Mouse (Mus musculus) G1E (cell line): ENCODE measurements around the gene Mns1. TPM values are rescaled to one million over a fixed set of nuclear protein-coding genes. Genes with fewer than 3 reads are reported as not detected.
"Not testable (repeated sequence)": the region's sequence is repeated elsewhere in the genome, so short reads cannot be mapped to it uniquely, and the experiment has no call there.

ENCODE experiments used
- ATAC-seq: 2 replicates; pipeline ENCODE4 v1.8.0; 2016; ENCODE audit warnings: mild to moderate bottlenecking; ENCODE audit not compliant: insufficient number of reproducible peaks, poor library complexity, low FRiP score, severe bottlenecking; ENCODE audit errors: extremely low read depth
- DNase-seq: peaks from one replicate; pipeline ENCODE4 v3.0.0; 2012; ENCODE audit warnings: low spot score
- H3K27me3 ChIP-seq: 2 replicates; pipeline ENCODE4 v1.6.1; 2012; ENCODE audit warnings: mild to moderate bottlenecking, low read length, inconsistent platforms; ENCODE audit not compliant: insufficient read depth
- H3K36me3 ChIP-seq: replicated peaks from 2 replicates; pipeline ENCODE3; 2012; ENCODE audit warnings: mild to moderate bottlenecking, inconsistent platforms
- H3K4me1 ChIP-seq: 2 replicates; pipeline ENCODE4 v1.6.1; 2012; ENCODE audit warnings: low read depth, low read length, inconsistent platforms, mixed read lengths; ENCODE audit not compliant: insufficient read depth
- H3K4me3 ChIP-seq: 2 replicates; pipeline ENCODE4 v1.5.1; 2012; ENCODE audit warnings: low read depth, mild to moderate bottlenecking, inconsistent platforms, low read length, moderate library complexity, mixed read lengths
- H3K9me3 ChIP-seq: replicated peaks from 2 replicates; pipeline ENCODE4 v1.6.1; 2012; ENCODE audit warnings: inconsistent platforms
- CTCF ChIP-seq: IDR thresholded peaks from 2 replicates; pipeline ENCODE4 v1.5.1; 2012; ENCODE audit warnings: low read depth, low read length, inconsistent platforms, mixed read lengths
- GATA1 ChIP-seq: IDR thresholded peaks from 2 replicates; pipeline ENCODE4 v1.6.1; 2012; ENCODE audit warnings: borderline replicate concordance, low read length, inconsistent platforms, mixed read lengths
- GATA2 ChIP-seq: IDR thresholded peaks from 2 replicates; pipeline ENCODE4 v1.6.1; 2012; ENCODE audit warnings: low read depth, low read length, inconsistent platforms, borderline replicate concordance
- POLR2AphosphoS5 ChIP-seq: IDR thresholded peaks from 2 replicates; pipeline ENCODE4 v1.6.1; 2012; ENCODE audit warnings: low read depth, low read length, inconsistent platforms; ENCODE audit not compliant: insufficient replicate concordance
- TAL1 ChIP-seq: conservative IDR thresholded peaks from 2 replicates; pipeline ENCODE4 v1.6.1; 2012; ENCODE audit warnings: low read depth, low read length, inconsistent platforms, mixed read lengths
- polyA plus RNA-seq: library from polyadenylated mRNA; stranded (reverse); fragments of >175 nt; gene quantifications from 2 replicates; pipeline ENCODE4 v1.2.3, GENCODE M21; 2012
- total RNA-seq, 2 experiments: library from RNA; stranded (forward) in 1 of 2; stranded (reverse) in 1 of 2; fragments of 200-1000 nt in 1 of 2; fragments of >200 nt in 1 of 2; fragmentation: Nextera tagmentation in 1 of 2; gene quantifications; 2 replicates each; pipeline ENCODE4 v1.2.3; 2014 to 2017

The Mns1 gene
- total and polyA plus RNA-seq, 3 experiments, result 33.2 to 357 (median 138) TPM

- Histone ChIP-seq H3K27me3 (peaks cover 24% of the 10 kb centered on the region), H3K9me3 (no peaks in the 10 kb centered on the region; the same call in 1 of the 2 replicates), H3K4me1 (peaks cover 17% of the 10 kb centered on the region), H3K4me3 (no peak overlapping the region), H3K36me3 (no peaks in the 10 kb centered on the region)
- no peak for DNase-seq
- no peak for TF ChIP-seq POLR2AphosphoS5
- TF ChIP-seq TAL1, result no peak
- no peak for TF ChIP-seq GATA2
- TF ChIP-seq GATA1, result no peak
- TF ChIP-seq CTCF, result no peak
- no peak for ATAC-seq
Observed at GRCm38 (mm10) chr9:72393869-72394341, 43.9 kb upstream of the Mns1 start.

GRCm38 (mm10) chr9:72400121-72400520, 37.7 kb upstream of the Mns1 start:
- Histone ChIP-seq H3K36me3 (no peaks in the 10 kb centered on the region), H3K27me3 (no peaks in the 10 kb centered on the region), H3K9me3 (no peaks in the 10 kb centered on the region; the same call in 1 of the 2 replicates), H3K4me1 (peaks cover 46% of the 10 kb centered on the region), H3K4me3 (no peak overlapping the region; the same call in 1 of the 2 replicates)
- TF ChIP-seq POLR2AphosphoS5, result no peak
- no peak for TF ChIP-seq GATA1
- TF ChIP-seq GATA2, result no peak
- TF ChIP-seq TAL1, result no peak
- DNase-seq, result no peak
- ATAC-seq, result no peak

- not testable (repeated sequence) for H3K27me3 ChIP-seq, H3K4me3 ChIP-seq, DNase-seq, H3K36me3 ChIP-seq, H3K9me3 ChIP-seq, ATAC-seq
- peaks cover 60% of the 10 kb centered on the region for H3K4me1 ChIP-seq
Observed at GRCm38 (mm10) chr9:72401769-72402168, 36.0 kb upstream of the Mns1 start.

GRCm38 (mm10) chr9:72403421-72403820, 34.4 kb upstream of the Mns1 start:
- DNase-seq, result no peak

GRCm38 (mm10) chr9:72404446-72404845, 33.4 kb upstream of the Mns1 start:
- Histone ChIP-seq H3K27me3 (no peaks in the 10 kb centered on the region), H3K4me1 (peaks cover 64% of the 10 kb centered on the region), H3K9me3 (no peaks in the 10 kb centered on the region; the same call in 1 of the 2 replicates), H3K4me3 (no peak overlapping the region), H3K36me3 (no peaks in the 10 kb centered on the region)
- no peak for TF ChIP-seq POLR2AphosphoS5
- TF ChIP-seq GATA1, result no peak
- no peak for TF ChIP-seq CTCF
- no peak for TF ChIP-seq GATA2
- no peak for TF ChIP-seq TAL1
- DNase-seq, result no peak
- ATAC-seq, result no peak

More at GRCm38 (mm10) chr9:72403421-72403820, 34.4 kb upstream of the Mns1 start:
- Histone ChIP-seq H3K9me3 (no peaks in the 10 kb centered on the region; the same call in 1 of the 2 replicates), H3K36me3 (no peaks in the 10 kb centered on the region), H3K27me3 (no peaks in the 10 kb centered on the region), H3K4me3 (no peak overlapping the region), H3K4me1 (peaks cover 63% of the 10 kb centered on the region)
- TF ChIP-seq CTCF (no peak), GATA2 (no peak), TAL1 (no peak), GATA1 (no peak), POLR2AphosphoS5 (no peak)
- no peak for ATAC-seq

- Histone ChIP-seq H3K36me3 (no peaks in the 10 kb centered on the region), H3K4me3 (no peak overlapping the region), H3K4me1 (peaks cover 64% of the 10 kb centered on the region), H3K27me3 (no peaks in the 10 kb centered on the region), H3K9me3 (no peaks in the 10 kb centered on the region; the same call in 1 of the 2 replicates)
- TF ChIP-seq TAL1 (no peak), GATA2 (no peak), CTCF (no peak), POLR2AphosphoS5 (no peak), GATA1 (no peak)
- no peak for DNase-seq
- no peak for ATAC-seq
Observed at GRCm38 (mm10) chr9:72404934-72405333, 32.9 kb upstream of the Mns1 start.
